Mouse (Mus musculus) erythroid progenitor cell, adult 5-6 weeks (primary cell): Measurements from ENCODE around the gene Polr2f. TPM values are rescaled to one million over a fixed set of nuclear protein-coding genes. Genes with fewer than 3 reads are reported as not detected.

Experiments used
- total RNA-seq, 2 experiments: library from RNA; stranded (forward) in 1 of 2; stranded (reverse) in 1 of 2; fragments of 150-400 nt in 1 of 2; fragments of 186-747, 209-891 nt in 1 of 2; gene quantifications; 2 replicates each; pipeline versions ENCODE4 v1.2.3 to v1.2.4; 2015 to 2017; ENCODE audit warnings: low replicate concordance in 2 of 2

Polr2f gene
- total RNA-seq, 2 experiments from 2014 or later, result 17.0 to 32.7 TPM

Other genes with a start within 250 kb of the Polr2f start
- gene Gm49510, start 241.3 kb upstream of the Polr2f start, total RNA-seq (2015; ENCODE audit: low replicate concordance), result 1.3 TPM in 1 of 2 replicates, not detected in the other
- gene Gm49510, start 241.3 kb upstream of the Polr2f start, total RNA-seq (2017; ENCODE audit: low replicate concordance), result not detected in 2 replicates
- 17.7 and 21.4 TPM in 2 replicates for gene Sh3bp1, start 241.2 kb upstream of the Polr2f start, total RNA-seq (2015; ENCODE audit: low replicate concordance)
- gene Sh3bp1, start 241.2 kb upstream of the Polr2f start, total RNA-seq (2017; ENCODE audit: low replicate concordance), result 0.26 and 7.1 TPM in 2 replicates
- gene Pdxp, start 227.1 kb upstream of the Polr2f start, total RNA-seq (2015; ENCODE audit: low replicate concordance), result 0.72 and 2.1 TPM in 2 replicates
- 1.4 TPM in 1 of 2 replicates, not detected in the other for gene Pdxp, start 227.1 kb upstream of the Polr2f start, total RNA-seq (2017; ENCODE audit: low replicate concordance)
- 66.7 and 92.6 TPM in 2 replicates for gene Lgals1, start 214.3 kb upstream of the Polr2f start, total RNA-seq (2015; ENCODE audit: low replicate concordance)
- gene Lgals1, start 214.3 kb upstream of the Polr2f start, total RNA-seq (2017; ENCODE audit: low replicate concordance), result 67.5 and 70.4 TPM in 2 replicates
- gene Nol12, start 206.1 kb upstream of the Polr2f start, total RNA-seq (2015; ENCODE audit: low replicate concordance), result 12.6 and 22.6 TPM in 2 replicates
- gene Nol12, start 206.1 kb upstream of the Polr2f start, total RNA-seq (2017; ENCODE audit: low replicate concordance), result 6.8 and 11.2 TPM in 2 replicates
- 40.7 and 72.8 TPM in 2 replicates for gene Triobp, start 193.3 kb upstream of the Polr2f start, total RNA-seq (2015; ENCODE audit: low replicate concordance)
- 46.2 and 61.3 TPM in 2 replicates for gene Triobp, start 193.3 kb upstream of the Polr2f start, total RNA-seq (2017; ENCODE audit: low replicate concordance)
- gene H1f0, start 112.6 kb upstream of the Polr2f start, total RNA-seq (2015; ENCODE audit: low replicate concordance), result 13.7 and 21.4 TPM in 2 replicates
- 16.7 and 19.7 TPM in 2 replicates for gene H1f0, start 112.6 kb upstream of the Polr2f start, total RNA-seq (2017; ENCODE audit: low replicate concordance)
- not detected in 2 replicates for gene Galr3, start 99.1 kb upstream of the Polr2f start, total RNA-seq (2015; ENCODE audit: low replicate concordance)
- gene Galr3, start 99.1 kb upstream of the Polr2f start, total RNA-seq (2017; ENCODE audit: low replicate concordance), result not detected in 2 replicates
- 64.9 and 75.0 TPM in 2 replicates for gene Ankrd54, start 78.1 kb upstream of the Polr2f start, total RNA-seq (2015; ENCODE audit: low replicate concordance)
- 37.3 and 66.5 TPM in 2 replicates for gene Ankrd54, start 78.1 kb upstream of the Polr2f start, total RNA-seq (2017; ENCODE audit: low replicate concordance)
- 50.1 and 69.2 TPM in 2 replicates for gene Eif3l, start 65.8 kb upstream of the Polr2f start, total RNA-seq (2015; ENCODE audit: low replicate concordance)
- gene Eif3l, start 65.8 kb upstream of the Polr2f start, total RNA-seq (2017; ENCODE audit: low replicate concordance), result 47.1 and 47.9 TPM in 2 replicates
- gene Micall1, start 32.1 kb upstream of the Polr2f start, total RNA-seq (2015; ENCODE audit: low replicate concordance), result 0.72 TPM in 1 of 2 replicates, not detected in the other
- 1.7 and 4.1 TPM in 2 replicates for gene Micall1, start 32.1 kb upstream of the Polr2f start, total RNA-seq (2017; ENCODE audit: low replicate concordance)
- not detected in 2 replicates for gene 1700088E04Rik, start 244 bp downstream of the Polr2f start, total RNA-seq (2015; ENCODE audit: low replicate concordance)
- gene 1700088E04Rik, start 244 bp downstream of the Polr2f start, total RNA-seq (2017; ENCODE audit: low replicate concordance), result not detected in 2 replicates
- gene Sox10, start 24.2 kb downstream of the Polr2f start, total RNA-seq (2015; ENCODE audit: low replicate concordance), result not detected in 2 replicates
- gene Sox10, start 24.2 kb downstream of the Polr2f start, total RNA-seq (2017; ENCODE audit: low replicate concordance), result not detected in 2 replicates
- 2.9 and 3.4 TPM in 2 replicates for gene Pick1, start 88.2 kb downstream of the Polr2f start, total RNA-seq (2015; ENCODE audit: low replicate concordance)
- 1.9 TPM in 1 of 2 replicates, not detected in the other for gene Pick1, start 88.2 kb downstream of the Polr2f start, total RNA-seq (2017; ENCODE audit: low replicate concordance)
- not detected in 2 replicates for gene Gm49486, start 88.4 kb downstream of the Polr2f start, total RNA-seq (2015; ENCODE audit: low replicate concordance)
- gene Gm49486, start 88.4 kb downstream of the Polr2f start, total RNA-seq (2017; ENCODE audit: low replicate concordance), result not detected in 2 replicates
- gene Slc16a8, start 113.8 kb downstream of the Polr2f start, total RNA-seq (2015; ENCODE audit: low replicate concordance), result not detected in 2 replicates
- not detected in 2 replicates for gene Slc16a8, start 113.8 kb downstream of the Polr2f start, total RNA-seq (2017; ENCODE audit: low replicate concordance)
- not detected in 2 replicates for gene Baiap2l2, start 144.5 kb downstream of the Polr2f start, total RNA-seq (2015; ENCODE audit: low replicate concordance)
- not detected in 2 replicates for gene Baiap2l2, start 144.5 kb downstream of the Polr2f start, total RNA-seq (2017; ENCODE audit: low replicate concordance)
- 3.8 and 4.3 TPM in 2 replicates for gene Pla2g6, start 187.4 kb downstream of the Polr2f start, total RNA-seq (2015; ENCODE audit: low replicate concordance)
- gene Pla2g6, start 187.4 kb downstream of the Polr2f start, total RNA-seq (2017; ENCODE audit: low replicate concordance), result 2.1 and 7.5 TPM in 2 replicates
- not detected in 2 replicates for gene Maff, start 205.6 kb downstream of the Polr2f start, total RNA-seq (2015; ENCODE audit: low replicate concordance)
- not detected in 2 replicates for gene Maff, start 205.6 kb downstream of the Polr2f start, total RNA-seq (2017; ENCODE audit: low replicate concordance)